Mouse (Mus musculus): ENCODE data around the gene Fam107b.
A peak's percentile ranks its signal among the peaks of the same experiment; 100 is the strongest.

Fam107b gene

DNA sequence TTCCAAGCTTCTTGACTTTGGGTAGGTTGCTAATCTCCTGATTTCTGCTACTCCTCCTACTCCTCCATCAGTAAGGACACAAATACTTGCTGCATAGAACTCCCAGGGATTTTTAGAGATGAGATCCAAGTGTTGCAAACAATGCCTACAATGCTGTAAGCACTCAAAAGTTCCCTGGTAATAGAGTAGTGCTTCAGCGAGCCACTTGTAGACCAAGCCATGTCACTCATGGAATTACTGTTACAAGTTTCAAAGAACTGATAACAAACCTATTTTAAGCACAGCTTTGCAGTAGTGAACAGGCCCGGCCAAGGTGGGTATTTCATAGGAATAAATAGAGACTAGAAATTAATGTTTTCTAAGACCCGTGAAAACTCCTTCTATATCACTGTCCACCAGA, 174.8 kb downstream of the Fam107b start:
- no peak for DNase-seq

- DNase-seq: no peak
Observed at GRCm38 (mm10) chr2:3745910-3746606, 175.8 kb downstream of the Fam107b start.

- DNase-seq: peak; percentile 33
Observed at GRCm38 (mm10) chr2:3748714-3749503, 178.6 kb downstream of the Fam107b start.

GRCm38 (mm10) chr2:3749504-3750024, 179.3 kb downstream of the Fam107b start:
- no peak for DNase-seq

DNA sequence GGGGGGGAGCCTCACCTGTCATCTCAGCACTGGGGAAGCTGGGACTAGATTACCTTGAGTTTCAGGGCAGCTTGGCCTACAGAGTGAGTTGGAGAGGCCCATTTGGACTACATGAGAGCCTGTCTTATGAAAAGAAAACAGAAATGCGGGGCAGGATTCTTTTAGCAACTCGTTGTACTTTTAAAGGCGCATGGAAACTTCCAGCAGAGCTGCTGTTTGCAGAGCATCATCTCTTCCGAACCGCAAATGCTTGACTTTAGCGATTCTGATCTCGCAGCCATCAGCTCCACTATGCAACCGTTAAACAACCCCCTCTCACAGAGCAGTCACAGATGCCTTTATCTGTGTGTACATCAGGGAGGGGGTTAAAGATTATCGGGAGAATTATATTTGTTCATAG, 179.8 kb downstream of the Fam107b start:
- DNase-seq: no peak

GRCm38 (mm10) chr2:3752365-3752764, 182.1 kb downstream of the Fam107b start:
- no peak for DNase-seq

- DNase-seq: no peak
Observed at GRCm38 (mm10) chr2:3752893-3753292, 182.6 kb downstream of the Fam107b start.

- no peak for DNase-seq
Observed at GRCm38 (mm10) chr2:3753749-3754148, 183.5 kb downstream of the Fam107b start.

- DNase-seq: no peak
Observed at GRCm38 (mm10) chr2:3755936-3756335, 185.6 kb downstream of the Fam107b start.

GRCm38 (mm10) chr2:3758406-3758805, 188.1 kb downstream of the Fam107b start:
- DNase-seq: no peak

GRCm38 (mm10) chr2:3760234-3760836, 190.0 kb downstream of the Fam107b start:
- no peak for DNase-seq

DNA sequence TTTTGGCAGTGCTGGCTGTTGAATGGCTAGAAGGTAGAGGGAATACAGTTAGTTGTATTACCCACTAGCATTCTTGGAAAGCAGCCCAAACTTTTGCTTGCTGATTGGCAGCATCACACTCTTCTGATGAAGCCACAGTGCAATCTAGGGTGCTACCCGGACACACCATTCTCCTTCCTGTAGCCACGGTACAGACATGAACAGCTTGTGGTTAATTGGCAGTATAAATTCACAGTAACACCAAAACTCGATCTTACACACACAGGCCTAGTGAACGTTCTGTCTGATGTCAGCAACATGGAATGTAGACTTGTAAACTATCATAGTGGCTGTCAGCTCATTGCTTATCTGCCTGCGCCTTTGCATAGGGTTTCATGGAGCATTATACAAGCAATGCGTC, 193.8 kb downstream of the Fam107b start:
- peak; percentile 17 for DNase-seq

DNA sequence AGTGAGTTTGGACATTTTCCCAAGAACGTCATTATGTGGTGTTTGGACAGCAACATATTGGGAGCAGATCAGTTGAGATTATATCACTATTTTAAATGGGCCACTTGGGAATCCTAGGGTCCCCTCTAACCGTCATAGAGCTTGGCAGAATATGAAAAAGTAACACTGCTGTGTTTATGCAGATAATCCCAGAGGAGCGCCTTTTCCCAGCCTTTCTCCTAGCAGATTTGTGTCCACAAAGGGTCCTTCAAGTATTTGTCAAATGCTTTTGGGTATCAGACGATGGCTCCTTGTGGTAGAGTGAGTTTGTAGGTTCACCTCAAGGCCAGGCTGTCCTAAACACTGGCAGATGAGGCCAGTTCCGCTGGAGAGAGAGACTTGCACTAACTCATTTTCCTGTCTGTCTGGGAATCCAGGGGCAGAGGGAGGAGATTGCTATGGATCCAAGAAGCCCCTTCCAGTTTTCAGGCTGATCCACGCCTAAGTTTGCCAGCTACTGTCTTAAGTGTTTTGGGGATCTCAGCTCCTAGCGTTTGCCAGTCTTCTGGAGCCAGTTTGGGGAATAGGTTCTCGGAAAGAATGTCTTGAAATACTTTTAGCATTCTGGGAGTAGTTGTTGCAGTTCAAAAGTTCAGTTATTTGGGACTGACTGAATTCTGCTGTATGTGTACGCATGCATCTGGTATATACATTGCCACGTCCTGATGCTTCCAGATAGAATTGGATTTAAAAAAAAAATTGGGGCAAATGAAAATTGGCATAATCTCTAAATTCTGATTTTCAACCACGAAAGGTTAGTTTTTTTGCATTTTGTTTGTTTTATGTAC, 195.9 kb downstream of the Fam107b start:
- peak; percentile 56 for DNase-seq

GRCm38 (mm10) chr2:3769260-3769659, 199.0 kb downstream of the Fam107b start:
- DNase-seq: peak; percentile 71

DNA sequence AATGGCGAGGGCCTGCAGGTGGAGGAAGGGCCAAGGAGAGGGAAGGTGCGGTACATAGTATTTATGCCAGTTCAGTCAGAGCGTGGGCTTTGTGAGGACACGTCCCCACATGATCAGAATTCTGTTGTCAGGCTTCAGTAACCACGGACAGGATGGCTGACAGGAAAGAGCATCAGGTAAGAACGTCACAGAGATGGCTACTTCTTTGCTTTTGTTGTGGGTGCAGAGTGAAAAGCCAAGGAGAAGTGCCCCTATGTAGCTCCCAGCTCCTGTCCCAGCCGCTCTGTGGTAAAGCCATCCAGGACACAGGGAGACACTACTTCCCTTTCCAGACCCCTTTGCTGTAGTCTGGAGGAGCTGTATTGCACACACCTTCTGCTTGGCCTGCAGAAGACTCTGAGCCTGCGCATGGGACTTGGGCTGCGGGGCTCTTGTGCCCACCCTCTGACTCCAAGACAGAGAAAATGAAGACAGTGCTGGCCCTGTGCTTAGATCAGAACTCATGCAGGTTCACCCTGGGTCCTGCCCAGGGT, 199.6 kb downstream of the Fam107b start:
- DNase-seq: no peak

- DNase-seq: no peak
Observed at GRCm38 (mm10) chr2:3770383-3770782, 200.1 kb downstream of the Fam107b start.

- no peak for DNase-seq
Observed at GRCm38 (mm10) chr2:3771483-3771882, 201.2 kb downstream of the Fam107b start.

DNA sequence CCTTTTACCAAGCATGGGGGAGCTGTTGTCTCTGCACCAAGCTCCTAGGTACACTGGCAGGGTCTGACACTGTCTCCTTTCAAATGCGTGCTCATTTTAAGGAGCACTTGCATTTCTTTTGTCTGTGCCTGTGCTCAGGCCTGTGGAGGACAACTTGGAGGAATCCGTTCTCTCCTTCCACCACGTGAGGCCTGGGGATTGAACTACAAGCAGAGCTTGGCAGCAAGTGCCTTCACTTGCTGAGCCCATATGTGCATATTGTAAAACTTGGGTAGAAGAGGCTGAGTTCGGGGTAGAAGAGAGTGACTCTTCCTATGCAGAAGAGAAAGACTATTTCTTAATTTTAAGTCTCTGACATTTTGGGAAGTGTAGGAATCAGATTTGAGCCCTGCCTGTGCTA, 202.8 kb downstream of the Fam107b start:
- no peak for DNase-seq

DNA sequence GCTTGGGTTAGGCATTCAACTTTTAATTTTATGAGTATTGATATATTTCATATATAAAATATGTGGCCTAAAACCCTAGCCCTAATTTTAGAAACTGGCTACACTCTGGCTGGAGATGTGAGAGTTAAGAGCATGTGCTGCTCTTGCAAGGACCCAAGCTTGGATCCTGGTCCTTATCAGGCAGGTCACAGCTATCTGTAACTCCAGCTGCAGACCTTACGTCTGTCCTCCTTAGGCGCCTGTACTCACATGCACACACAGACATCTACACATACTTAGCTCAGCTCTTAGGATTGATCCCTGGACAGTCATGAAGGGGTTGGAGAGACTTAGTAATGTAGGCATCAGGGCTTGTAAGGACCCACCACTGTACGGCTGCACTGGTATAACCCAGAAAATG, 205.3 kb downstream of the Fam107b start:
- no peak for DNase-seq

DNA sequence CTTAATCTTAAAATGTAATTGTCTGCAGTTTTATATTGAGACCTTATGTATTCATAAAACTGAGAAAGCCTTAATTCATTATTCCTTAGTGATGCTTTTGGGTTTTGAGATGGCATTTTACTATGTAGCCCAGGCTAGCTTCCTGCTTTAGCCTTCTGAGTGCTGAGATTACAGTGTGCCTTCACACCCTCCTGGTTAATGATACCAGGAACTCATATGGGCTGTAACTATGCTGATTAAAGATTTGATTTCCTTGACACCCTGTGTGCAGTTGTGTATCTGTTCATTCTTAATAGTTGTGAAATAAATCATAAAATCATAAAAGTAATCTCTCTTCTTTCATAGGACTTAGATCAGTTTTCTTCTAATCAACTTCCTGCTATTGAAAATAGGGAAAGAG, 205.8 kb downstream of the Fam107b start:
- DNase-seq: no peak

GRCm38 (mm10) chr2:3777696-3778095, 207.4 kb downstream of the Fam107b start:
- DNase-seq: no peak

GRCm38 (mm10) chr2:3785546-3785945, 215.3 kb downstream of the Fam107b start:
- DNase-seq: no peak
